Mouse (Mus musculus): ENCODE results near the gene Tbc1d10c. TPM values are rescaled to one million over a fixed set of nuclear protein-coding genes. Genes with fewer than 3 reads are reported as not detected.
A peak's percentile ranks its signal among the peaks of the same experiment; 100 is the strongest.

Gene Tbc1d10c
- polyA plus RNA-seq, 1 experiment, result 266 TPM

- peak overlapping the region; percentile 96 for H3K27ac ChIP-seq (ENCODE audit: insufficient read depth, low read length)
- WGBS, result 17% methylated on average over 6 of the region's 6 CpGs
- peaks cover 42% of the 10 kb centered on the region for H3K36me3 ChIP-seq (ENCODE audit: control insufficient read depth, insufficient read depth, low read length)
- H3K4me1 ChIP-seq (ENCODE audit: control insufficient read depth, insufficient read depth, insufficient read length), result peaks cover 16% of the 10 kb centered on the region; the same call in 1 of the 2 replicates
- peak in 1 of 2 experiments; percentile 63 for DNase-seq (ENCODE audit: low read depth in 1 of 2, low spot score in 2 of 2)
- TF ChIP-seq POLR2A (IDR thresholded peaks at IDR 0.05; ENCODE audit: low read depth, low read length), result peak; percentile 82
- TF ChIP-seq CTCF (IDR thresholded peaks at IDR 0.05; ENCODE audit: extremely low read depth, insufficient read depth, insufficient read length, insufficient replicate concordance), result no peak
- peak overlapping the region; percentile 80 for H3K4me3 ChIP-seq (ENCODE audit: extremely low read depth, insufficient read depth, insufficient read length)
- no peaks in the 10 kb centered on the region for H3K27me3 ChIP-seq (ENCODE audit: control insufficient read depth, insufficient read depth, low read length)
Observed at GRCm38 (mm10) chr19:4155223-4156072, 35.6 kb downstream of the Tbc1d10c start.

- peaks cover 45% of the 10 kb centered on the region for H3K36me3 ChIP-seq (ENCODE audit: control insufficient read depth, insufficient read depth, low read length)
- H3K27ac ChIP-seq (ENCODE audit: insufficient read depth, low read length), result peak overlapping the region; percentile 97
- WGBS, result 9% methylated on average over 13 of the region's 13 CpGs
Observed at GRCm38 (mm10) chr19:4154437-4155222, 36.5 kb downstream of the Tbc1d10c start.

GRCm38 (mm10) chr19:4153232-4153654, 37.8 kb downstream of the Tbc1d10c start, which contains the start of gene Ptprcap:
Ptprcap (plus strand) TSS chr19:4153604.
- Histone ChIP-seq H3K36me3 (ENCODE audit: control insufficient read depth, insufficient read depth, low read length) (peaks cover 42% of the 10 kb centered on the region), H3K4me3 (ENCODE audit: extremely low read depth, insufficient read depth, insufficient read length) (peak within 1 kb of the TSS; percentile 80), H3K27ac (ENCODE audit: insufficient read depth, low read length) (peak within 1 kb of the TSS; percentile 97), H3K4me1 (ENCODE audit: control insufficient read depth, insufficient read depth, insufficient read length) (peaks cover 25% of the 10 kb centered on the region; the same call in 1 of the 2 replicates), H3K27me3 (ENCODE audit: control insufficient read depth, insufficient read depth, low read length) (no peaks in the 10 kb centered on the region)
- no peak for DNase-seq (ENCODE audit: low read depth in 1 of 2, low spot score in 2 of 2)
- TF ChIP-seq CTCF (IDR thresholded peaks at IDR 0.05; ENCODE audit: extremely low read depth, insufficient read depth, insufficient read length, insufficient replicate concordance), result no peak
- TF ChIP-seq POLR2A (IDR thresholded peaks at IDR 0.05; ENCODE audit: low read depth, low read length), result no peak
- 92% methylated on average over 11 of the region's 11 CpGs for WGBS

More at GRCm38 (mm10) chr19:4154437-4155222, 36.5 kb downstream of the Tbc1d10c start:
- TF ChIP-seq CTCF (IDR thresholded peaks at IDR 0.05; ENCODE audit: extremely low read depth, insufficient read depth, insufficient read length, insufficient replicate concordance) (no peak), POLR2A (IDR thresholded peaks at IDR 0.05; ENCODE audit: low read depth, low read length) (peak; percentile 97)
- no peaks in the 10 kb centered on the region for H3K27me3 ChIP-seq (ENCODE audit: control insufficient read depth, insufficient read depth, low read length)
- peak overlapping the region; percentile 80 for H3K4me3 ChIP-seq (ENCODE audit: extremely low read depth, insufficient read depth, insufficient read length)
- peak in 1 of 2 experiments; percentile 84 for DNase-seq (ENCODE audit: low read depth in 1 of 2, low spot score in 2 of 2)
- peaks cover 22% of the 10 kb centered on the region; the same call in 1 of the 2 replicates for H3K4me1 ChIP-seq (ENCODE audit: control insufficient read depth, insufficient read depth, insufficient read length)

- Histone ChIP-seq H3K4me3 (ENCODE audit: extremely low read depth, insufficient read depth, insufficient read length) (no peak overlapping the region), H3K27ac (ENCODE audit: insufficient read depth, low read length) (no peak overlapping the region), H3K27me3 (ENCODE audit: control insufficient read depth, insufficient read depth, low read length) (no peaks in the 10 kb centered on the region), H3K36me3 (ENCODE audit: control insufficient read depth, insufficient read depth, low read length) (peaks cover 42% of the 10 kb centered on the region), H3K4me1 (ENCODE audit: control insufficient read depth, insufficient read depth, insufficient read length) (peaks cover 29% of the 10 kb centered on the region)
- WGBS, result 94% methylated on average over 8 of the region's 8 CpGs
- DNase-seq (ENCODE audit: low read depth in 1 of 2, low spot score in 2 of 2), result no peak
- no peak for TF ChIP-seq CTCF (IDR thresholded peaks at IDR 0.05; ENCODE audit: extremely low read depth, insufficient read depth, insufficient read length, insufficient replicate concordance)
- no peak for TF ChIP-seq POLR2A (IDR thresholded peaks at IDR 0.05; ENCODE audit: low read depth, low read length)
Observed at GRCm38 (mm10) chr19:4152445-4153231, 38.4 kb downstream of the Tbc1d10c start.

GRCm38 (mm10) chr19:4151898-4152297, 39.2 kb downstream of the Tbc1d10c start:
- H3K27ac ChIP-seq (ENCODE audit: insufficient read depth, low read length), result no peak overlapping the region
- DNase-seq (ENCODE audit: low read depth in 1 of 2, low spot score in 2 of 2), result no peak
- H3K4me1 ChIP-seq (ENCODE audit: control insufficient read depth, insufficient read depth, insufficient read length), result peaks cover 36% of the 10 kb centered on the region
- H3K4me3 ChIP-seq (ENCODE audit: extremely low read depth, insufficient read depth, insufficient read length), result no peak overlapping the region
- TF ChIP-seq POLR2A (IDR thresholded peaks at IDR 0.05; ENCODE audit: low read depth, low read length) (no peak), CTCF (IDR thresholded peaks at IDR 0.05; ENCODE audit: extremely low read depth, insufficient read depth, insufficient read length, insufficient replicate concordance) (no peak)
- H3K27me3 ChIP-seq (ENCODE audit: control insufficient read depth, insufficient read depth, low read length), result no peaks in the 10 kb centered on the region
- H3K36me3 ChIP-seq (ENCODE audit: control insufficient read depth, insufficient read depth, low read length), result peaks cover 35% of the 10 kb centered on the region
- 88% methylated on average over 5 of the region's 5 CpGs for WGBS

- H3K4me1 ChIP-seq (ENCODE audit: control insufficient read depth, insufficient read depth, insufficient read length), result peaks cover 41% of the 10 kb centered on the region
- no peaks in the 10 kb centered on the region for H3K27me3 ChIP-seq (ENCODE audit: control insufficient read depth, insufficient read depth, low read length)
- WGBS, result 88% methylated on average over 5 of the region's 5 CpGs
- TF ChIP-seq CTCF (IDR thresholded peaks at IDR 0.05; ENCODE audit: extremely low read depth, insufficient read depth, insufficient read length, insufficient replicate concordance), result no peak
- TF ChIP-seq POLR2A (IDR thresholded peaks at IDR 0.05; ENCODE audit: low read depth, low read length), result no peak
- H3K36me3 ChIP-seq (ENCODE audit: control insufficient read depth, insufficient read depth, low read length), result peaks cover 30% of the 10 kb centered on the region
- no peak for DNase-seq (ENCODE audit: low read depth in 1 of 2, low spot score in 2 of 2)
- H3K4me3 ChIP-seq (ENCODE audit: extremely low read depth, insufficient read depth, insufficient read length), result no peak overlapping the region
- H3K27ac ChIP-seq (ENCODE audit: insufficient read depth, low read length), result no peak overlapping the region
Observed at GRCm38 (mm10) chr19:4151488-4151860, 39.6 kb downstream of the Tbc1d10c start.
